Mouse (Mus musculus): Measurements from ENCODE around the gene Astn1. TPM values are rescaled to one million over a fixed set of nuclear protein-coding genes. Genes with fewer than 3 reads are reported as not detected.

The Astn1 gene
- polyA plus RNA-seq, 1 experiment = 0.28 TPM

DNA sequence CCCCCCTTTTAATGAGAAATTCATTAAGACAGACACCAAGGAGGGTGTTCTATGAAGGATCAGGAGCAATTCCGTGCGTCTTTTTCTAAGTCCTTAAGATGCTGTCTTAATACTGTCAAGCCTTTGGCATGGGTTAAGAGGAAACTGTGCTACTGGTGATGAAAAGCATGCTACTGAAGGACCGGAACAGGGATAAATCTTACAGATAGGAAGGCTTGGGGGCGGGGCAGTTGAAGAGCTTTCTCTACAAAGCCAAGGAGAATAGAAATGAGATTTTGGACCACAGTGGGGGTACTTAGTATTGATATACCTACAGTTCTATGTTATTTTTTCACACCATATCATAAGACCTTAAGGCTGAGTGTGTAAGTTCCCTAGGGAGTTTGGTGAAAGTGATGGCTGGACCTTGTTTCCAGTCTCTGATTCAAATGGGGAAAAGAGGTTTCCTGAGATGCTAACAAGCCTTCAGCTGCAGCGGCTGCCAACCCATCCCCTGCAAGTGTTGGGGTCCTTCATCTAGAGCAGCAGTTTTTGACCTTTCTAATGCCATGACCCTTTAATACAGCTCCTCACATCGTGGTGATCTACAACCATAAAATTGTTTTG lies 378.2 kb downstream of the Astn1 start:
- TF ChIP-seq CTCF (IDR thresholded peaks at IDR 0.05; ENCODE audit: control insufficient read depth, insufficient read depth, insufficient replicate concordance, low read depth, low read length) (no peak), POLR2A (IDR thresholded peaks at IDR 0.05; ENCODE audit: control insufficient read depth, low read depth, low read length) (no peak)
- Histone ChIP-seq H3K27ac (ENCODE audit: control insufficient read depth, insufficient read depth, low read depth, low read length) (no peak overlapping the region), H3K4me1 (ENCODE audit: control insufficient read depth, insufficient read depth, low read length) (no peaks in the 10 kb centered on the region), H3K27me3 (ENCODE audit: control insufficient read depth, insufficient read depth, low read length) (no peaks in the 10 kb centered on the region), H3K36me3 (ENCODE audit: control insufficient read depth, insufficient read depth, low read length) (no peaks in the 10 kb centered on the region), H3K4me3 (ENCODE audit: control insufficient read depth, low read depth, low read length) (no peak overlapping the region)

DNA sequence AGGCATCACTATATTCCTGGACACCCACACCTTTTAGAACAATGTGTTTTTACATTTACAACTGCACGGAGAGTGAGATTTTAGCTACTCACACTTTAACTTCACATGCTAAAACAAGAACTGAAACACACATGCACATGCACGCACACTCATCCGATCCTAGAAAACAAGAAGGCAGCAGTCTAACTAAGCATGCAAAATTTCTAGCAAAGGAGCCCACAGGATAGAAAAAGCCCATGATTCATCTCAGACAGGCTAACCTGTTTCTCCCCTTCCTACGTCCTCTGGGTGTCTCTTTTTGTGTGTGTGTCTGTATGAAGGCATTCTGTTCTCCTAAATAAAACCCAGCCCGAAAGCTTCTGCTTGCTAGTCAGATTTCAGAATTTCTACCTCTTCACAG lies 378.9 kb downstream of the Astn1 start:
- no peak overlapping the region for H3K27ac ChIP-seq (ENCODE audit: control insufficient read depth, insufficient read depth, low read depth, low read length)
- H3K4me1 ChIP-seq (ENCODE audit: control insufficient read depth, insufficient read depth, low read length) = no peaks in the 10 kb centered on the region
- H3K4me3 ChIP-seq (ENCODE audit: control insufficient read depth, low read depth, low read length) = no peak overlapping the region
- no peak for TF ChIP-seq POLR2A (IDR thresholded peaks at IDR 0.05; ENCODE audit: control insufficient read depth, low read depth, low read length)
- no peak for TF ChIP-seq CTCF (IDR thresholded peaks at IDR 0.05; ENCODE audit: control insufficient read depth, insufficient read depth, insufficient replicate concordance, low read depth, low read length)
- no peaks in the 10 kb centered on the region for H3K36me3 ChIP-seq (ENCODE audit: control insufficient read depth, insufficient read depth, low read length)
- H3K27me3 ChIP-seq (ENCODE audit: control insufficient read depth, insufficient read depth, low read length) = no peaks in the 10 kb centered on the region

Other genes starting within 250 kb of the Astn1 start
- 0.07 and 0.10 TPM in 2 replicates for gene Brinp2, start 5.9 kb upstream of the Astn1 start, polyA plus RNA-seq (2012; rRNA removed)